Mouse (Mus musculus): ENCODE measurements around the gene Tnfsf14. TPM values are rescaled to one million over a fixed set of nuclear protein-coding genes. Genes with fewer than 3 reads are reported as not detected.

The Tnfsf14 gene
- 0.31 and 0.53 TPM in 2 replicates for polyA plus RNA-seq (2015; fragmentation: Nextera tagmentation; extraction: Ambion mirVana)

DNA sequence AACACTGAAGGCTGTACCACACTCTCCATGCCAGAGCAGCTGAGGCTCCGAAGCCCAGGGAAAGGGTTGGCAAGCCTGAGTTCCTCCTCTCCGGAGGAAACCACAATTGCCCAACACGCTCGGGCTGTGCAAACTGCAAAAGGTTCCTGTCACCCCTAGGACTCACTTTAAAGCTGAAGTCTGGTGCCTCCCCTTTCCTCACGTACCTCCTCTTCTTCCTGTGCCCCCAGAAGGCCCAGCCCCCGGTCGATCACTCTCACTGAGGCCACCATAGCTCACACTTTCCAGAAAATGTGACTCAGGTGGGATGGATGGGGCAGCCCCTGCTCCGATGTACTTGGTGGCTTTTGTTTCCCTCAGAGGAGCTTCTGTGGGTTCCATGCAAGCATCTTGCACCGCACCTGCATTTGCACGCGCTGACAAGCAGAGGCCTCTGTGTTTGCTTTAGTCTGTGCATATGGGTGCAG lies at the start of gene Tnfsf14:
Gene Tnfsf14 (minus strand): TSS at position 137 of the 467 bp plus-strand sequence.
- Histone ChIP-seq H3K9ac (ENCODE audit: low read length) (no peak within 1 kb of the TSS), H3K4me2 (ENCODE audit: low read depth, low read length) (no peak within 1 kb of the TSS), H3K4me1 (ENCODE audit: control insufficient read depth, insufficient read depth, low read length) (no peaks in the 10 kb centered on the region), H3K27me3 (ENCODE audit: control insufficient read depth, insufficient read depth, low read length) (no peaks in the 10 kb centered on the region), H3K4me3 (replicated peaks; ENCODE audit: low read length) (no peak within 1 kb of the TSS), H3K9me3 (replicated peaks; ENCODE audit: control insufficient read depth, low read length) (no peaks in the 10 kb centered on the region), H3K27ac (ENCODE audit: low read length) (no peak within 1 kb of the TSS), H3K36me3 (ENCODE audit: control insufficient read depth, insufficient read depth, low read length) (no peaks in the 10 kb centered on the region)
- 61% methylated on average over 11 of the region's 11 CpGs for WGBS
- no peak for ATAC-seq (ENCODE audit: insufficient read depth, low FRiP score)

DNA sequence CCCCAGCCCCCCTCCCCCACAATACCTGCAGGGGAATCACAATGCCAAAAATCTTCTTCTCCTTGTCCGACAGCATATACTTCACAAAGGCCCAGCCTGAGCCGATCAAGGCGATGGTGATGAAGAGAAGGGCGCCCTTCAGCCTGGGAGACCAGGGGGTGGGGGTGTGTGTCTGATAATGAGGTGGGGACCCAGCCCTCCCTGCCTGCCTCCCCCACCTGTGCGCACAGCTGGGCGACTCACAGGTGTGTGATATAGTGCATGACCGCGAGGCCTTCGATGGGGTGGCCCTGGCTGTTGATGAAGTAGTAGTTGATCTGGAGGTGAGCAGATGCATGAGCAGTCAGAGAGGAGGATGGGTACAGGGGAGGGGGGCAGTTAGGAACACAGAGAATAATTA lies 43.2 kb upstream of the Tnfsf14 start:
- WGBS = 93% methylated on average over 9 of the region's 9 CpGs
- H3K36me3 ChIP-seq (ENCODE audit: control insufficient read depth, insufficient read depth, low read length) = peaks cover 8% of the 10 kb centered on the region

DNA sequence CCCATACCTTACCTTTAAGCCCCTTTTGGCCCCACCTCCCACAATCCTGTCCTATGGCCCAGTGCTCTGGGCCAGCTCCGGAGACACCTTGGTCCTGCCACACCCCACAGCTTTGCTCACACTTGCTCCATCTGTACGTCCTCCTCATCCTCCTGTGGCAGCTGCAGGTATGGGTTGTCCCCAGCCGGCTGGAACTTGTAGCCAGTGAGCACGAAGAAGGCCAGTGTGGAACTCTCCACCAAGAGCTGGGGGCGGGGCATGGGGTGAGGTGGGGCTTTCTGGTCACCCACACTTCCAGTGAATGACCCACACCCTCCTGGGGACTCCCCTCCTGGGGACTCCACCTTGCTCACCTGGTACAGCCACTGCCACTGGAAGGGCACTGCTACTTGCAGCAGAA lies 41.8 kb upstream of the Tnfsf14 start:
- H3K9me3 ChIP-seq (replicated peaks; ENCODE audit: control insufficient read depth, low read length) = no peaks in the 10 kb centered on the region
- H3K4me1 ChIP-seq (ENCODE audit: control insufficient read depth, insufficient read depth, low read length) = peaks cover 5% of the 10 kb centered on the region; the same call in 1 of the 2 replicates
- no peak overlapping the region for H3K4me2 ChIP-seq (ENCODE audit: low read depth, low read length)
- no peak overlapping the region for H3K9ac ChIP-seq (ENCODE audit: low read length)
- H3K27me3 ChIP-seq (ENCODE audit: control insufficient read depth, insufficient read depth, low read length) = no peaks in the 10 kb centered on the region
- ATAC-seq (ENCODE audit: insufficient read depth, low FRiP score) = no peak
- H3K36me3 ChIP-seq (ENCODE audit: control insufficient read depth, insufficient read depth, low read length) = peaks cover 5% of the 10 kb centered on the region
- WGBS = 87% methylated on average over 5 of the region's 5 CpGs
- no peak overlapping the region for H3K27ac ChIP-seq (ENCODE audit: low read length)
- no peak overlapping the region for H3K4me3 ChIP-seq (replicated peaks; ENCODE audit: low read length)

More for the DNA sequence above, 43.2 kb upstream of the Tnfsf14 start:
- Histone ChIP-seq H3K27me3 (ENCODE audit: control insufficient read depth, insufficient read depth, low read length) (no peaks in the 10 kb centered on the region), H3K4me1 (ENCODE audit: control insufficient read depth, insufficient read depth, low read length) (peaks cover 3% of the 10 kb centered on the region; the same call in 1 of the 2 replicates), H3K9ac (ENCODE audit: low read length) (no peak overlapping the region), H3K9me3 (replicated peaks; ENCODE audit: control insufficient read depth, low read length) (no peaks in the 10 kb centered on the region), H3K4me3 (replicated peaks; ENCODE audit: low read length) (no peak overlapping the region), H3K27ac (ENCODE audit: low read length) (no peak overlapping the region), H3K4me2 (ENCODE audit: low read depth, low read length) (no peak overlapping the region)
- ATAC-seq (ENCODE audit: insufficient read depth, low FRiP score) = no peak

DNA sequence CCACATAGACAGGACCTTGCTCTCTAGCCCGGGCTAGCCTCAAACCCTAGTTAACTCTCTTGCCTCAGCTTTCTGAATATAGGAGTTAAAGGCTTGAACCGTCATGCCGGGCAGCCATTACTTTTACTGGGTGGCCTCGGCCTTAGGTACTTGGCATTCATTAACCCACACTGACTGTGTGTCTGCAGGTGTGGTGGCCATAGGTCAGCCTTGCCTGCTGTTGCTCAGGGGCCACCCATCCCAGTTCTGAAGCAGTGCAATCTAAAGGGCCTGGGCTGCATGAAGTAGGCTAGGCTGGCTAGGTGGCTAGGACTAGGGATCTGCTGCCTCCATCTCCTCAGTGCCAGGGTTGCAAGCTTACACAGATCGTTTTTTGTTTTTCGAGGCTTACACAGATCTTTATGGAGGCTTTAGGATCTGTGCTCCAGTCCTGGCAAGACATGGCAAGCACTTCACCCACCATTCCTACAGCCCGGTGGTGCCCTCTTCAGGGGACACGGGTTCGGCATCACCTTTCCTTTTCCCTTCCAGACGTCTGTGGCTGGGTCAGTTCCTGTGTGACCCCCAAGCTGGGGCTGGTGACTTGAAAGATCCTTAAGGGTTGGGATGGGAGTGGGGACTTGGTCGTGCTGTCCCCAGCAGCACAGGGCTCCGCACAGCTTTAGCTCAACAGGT lies 40.4 kb upstream of the Tnfsf14 start:
- no peak overlapping the region for H3K4me2 ChIP-seq (ENCODE audit: low read depth, low read length)
- no peak overlapping the region for H3K27ac ChIP-seq (ENCODE audit: low read length)
- ATAC-seq (ENCODE audit: insufficient read depth, low FRiP score) = no peak
- H3K9ac ChIP-seq (ENCODE audit: low read length) = no peak overlapping the region
- H3K27me3 ChIP-seq (ENCODE audit: control insufficient read depth, insufficient read depth, low read length) = no peaks in the 10 kb centered on the region
- WGBS = 80% methylated on average over 12 of the region's 12 CpGs
- peaks cover 8% of the 10 kb centered on the region; the same call in 1 of the 2 replicates for H3K4me1 ChIP-seq (ENCODE audit: control insufficient read depth, insufficient read depth, low read length)
- peaks cover 5% of the 10 kb centered on the region for H3K36me3 ChIP-seq (ENCODE audit: control insufficient read depth, insufficient read depth, low read length)
- H3K4me3 ChIP-seq (replicated peaks; ENCODE audit: low read length) = no peak overlapping the region; the same call in 1 of the 2 replicates
- no peaks in the 10 kb centered on the region for H3K9me3 ChIP-seq (replicated peaks; ENCODE audit: control insufficient read depth, low read length)

DNA sequence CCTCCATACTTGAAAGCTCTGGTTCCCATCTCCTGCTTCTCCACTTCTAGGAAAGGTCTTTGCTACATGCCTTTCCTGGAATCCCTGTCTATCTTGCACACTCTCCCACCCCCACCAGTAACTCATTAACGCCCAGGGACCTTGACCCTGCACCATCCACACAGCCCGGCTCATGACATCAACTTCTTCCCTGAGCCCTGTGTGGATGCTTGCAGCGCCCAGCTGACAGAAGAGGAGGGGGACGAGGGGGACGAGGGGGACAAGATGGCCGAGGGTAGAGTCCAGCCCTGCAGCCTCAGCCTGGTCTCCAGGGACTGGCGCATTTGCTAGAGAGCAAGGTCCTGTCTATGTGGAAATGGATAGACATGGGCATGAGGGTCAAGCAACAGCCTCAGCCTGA lies 39.1 kb upstream of the Tnfsf14 start:
- Histone ChIP-seq H3K36me3 (ENCODE audit: control insufficient read depth, insufficient read depth, low read length) (peaks cover 5% of the 10 kb centered on the region), H3K27ac (ENCODE audit: low read length) (no peak overlapping the region), H3K27me3 (ENCODE audit: control insufficient read depth, insufficient read depth, low read length) (no peaks in the 10 kb centered on the region), H3K4me2 (ENCODE audit: low read depth, low read length) (no peak overlapping the region), H3K4me1 (ENCODE audit: control insufficient read depth, insufficient read depth, low read length) (peaks cover 8% of the 10 kb centered on the region; the same call in 1 of the 2 replicates), H3K9ac (ENCODE audit: low read length) (no peak overlapping the region), H3K9me3 (replicated peaks; ENCODE audit: control insufficient read depth, low read length) (no peaks in the 10 kb centered on the region), H3K4me3 (replicated peaks; ENCODE audit: low read length) (no peak overlapping the region)
- 24% methylated on average over 7 of the region's 7 CpGs for WGBS
- ATAC-seq (ENCODE audit: insufficient read depth, low FRiP score) = peak; percentile 49; the same call in 1 of the 2 replicates

DNA sequence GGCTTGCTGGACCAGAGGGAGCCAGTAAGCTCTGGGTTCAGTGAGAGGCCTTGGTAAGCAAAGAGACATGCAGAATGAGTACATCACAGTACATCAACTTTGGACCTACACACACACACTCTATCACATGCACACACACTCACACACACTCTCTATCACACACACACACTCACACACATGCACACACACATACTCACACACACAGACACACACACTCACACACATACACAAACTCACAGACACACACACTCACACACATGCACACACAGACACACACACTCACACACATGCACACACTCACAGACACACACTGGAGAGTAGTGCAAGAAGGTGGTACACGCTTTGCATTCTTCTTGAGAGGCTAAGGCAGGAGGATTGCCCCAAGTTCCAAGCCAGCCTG lies 38.2 kb upstream of the Tnfsf14 start:
- Histone ChIP-seq H3K4me1 (ENCODE audit: control insufficient read depth, insufficient read depth, low read length) (peaks cover 8% of the 10 kb centered on the region; the same call in 1 of the 2 replicates), H3K9ac (ENCODE audit: low read length) (no peak overlapping the region), H3K36me3 (ENCODE audit: control insufficient read depth, insufficient read depth, low read length) (peaks cover 5% of the 10 kb centered on the region), H3K27ac (ENCODE audit: low read length) (no peak overlapping the region), H3K9me3 (replicated peaks; ENCODE audit: control insufficient read depth, low read length) (no peaks in the 10 kb centered on the region), H3K4me2 (ENCODE audit: low read depth, low read length) (no peak overlapping the region), H3K27me3 (ENCODE audit: control insufficient read depth, insufficient read depth, low read length) (no peaks in the 10 kb centered on the region), H3K4me3 (replicated peaks; ENCODE audit: low read length) (no peak overlapping the region)
- 90% methylated on average over 1 of the region's 1 CpGs for WGBS
- no peak for ATAC-seq (ENCODE audit: insufficient read depth, low FRiP score)

DNA sequence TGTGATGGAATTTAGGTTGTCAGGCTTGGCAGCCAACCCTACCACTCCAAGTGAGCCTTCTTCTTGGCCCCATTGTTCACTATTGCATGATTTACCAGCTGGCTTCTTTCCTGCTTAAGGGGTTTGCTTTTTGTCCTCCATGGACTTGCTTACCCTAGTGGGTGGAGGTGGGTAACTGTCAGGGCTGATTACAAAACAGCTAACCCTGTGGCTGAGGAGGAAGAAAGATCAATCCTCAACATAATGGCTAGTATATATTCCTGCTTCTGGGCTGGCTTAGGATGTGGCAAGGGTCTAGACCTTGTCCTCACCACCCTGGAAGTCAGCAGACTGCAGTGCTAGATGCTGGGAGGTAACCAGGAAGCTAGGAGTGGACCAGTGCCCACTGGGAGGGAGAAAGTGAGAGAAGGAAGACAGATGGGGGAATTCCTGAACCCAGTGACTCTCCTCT lies 37.4 kb upstream of the Tnfsf14 start:
- ATAC-seq (ENCODE audit: insufficient read depth, low FRiP score) = peak; percentile 14; the same call in 1 of the 2 replicates
- no peak overlapping the region for H3K4me2 ChIP-seq (ENCODE audit: low read depth, low read length)
- peaks cover 5% of the 10 kb centered on the region for H3K36me3 ChIP-seq (ENCODE audit: control insufficient read depth, insufficient read depth, low read length)
- H3K4me1 ChIP-seq (ENCODE audit: control insufficient read depth, insufficient read depth, low read length) = peaks cover 8% of the 10 kb centered on the region; the same call in 1 of the 2 replicates
- H3K27ac ChIP-seq (ENCODE audit: low read length) = peak overlapping the region; percentile 4; the same call in 1 of the 2 replicates
- no peak overlapping the region for H3K4me3 ChIP-seq (replicated peaks; ENCODE audit: low read length)
- H3K9ac ChIP-seq (ENCODE audit: low read length) = no peak overlapping the region
- H3K9me3 ChIP-seq (replicated peaks; ENCODE audit: control insufficient read depth, low read length) = no peaks in the 10 kb centered on the region
- no peaks in the 10 kb centered on the region for H3K27me3 ChIP-seq (ENCODE audit: control insufficient read depth, insufficient read depth, low read length)

DNA sequence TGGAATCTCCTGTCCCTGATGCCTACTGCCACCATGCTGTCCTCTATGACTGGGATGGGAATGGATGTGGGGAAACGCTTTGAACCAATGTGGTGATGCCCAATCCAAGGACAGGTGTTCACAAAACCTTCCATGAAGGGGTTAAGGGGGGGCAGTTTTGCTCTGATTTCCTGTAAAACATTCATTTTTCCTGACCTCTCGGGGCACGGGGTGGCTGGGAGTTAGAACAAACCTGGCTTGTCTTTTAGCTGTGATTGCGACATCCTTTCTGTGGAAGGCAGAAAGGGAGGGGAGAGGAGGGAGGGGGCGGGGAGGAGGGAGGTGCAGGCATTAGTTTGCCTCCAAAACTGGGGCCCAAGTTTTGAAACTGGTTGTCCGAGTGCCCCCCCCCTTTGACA lies 36.8 kb upstream of the Tnfsf14 start:
- no peak for ATAC-seq (ENCODE audit: insufficient read depth, low FRiP score)
- WGBS = 36% methylated on average over 6 of the region's 6 CpGs
- Histone ChIP-seq H3K9me3 (replicated peaks; ENCODE audit: control insufficient read depth, low read length) (no peaks in the 10 kb centered on the region), H3K27me3 (ENCODE audit: control insufficient read depth, insufficient read depth, low read length) (no peaks in the 10 kb centered on the region), H3K27ac (ENCODE audit: low read length) (no peak overlapping the region), H3K4me3 (replicated peaks; ENCODE audit: low read length) (no peak overlapping the region), H3K36me3 (ENCODE audit: control insufficient read depth, insufficient read depth, low read length) (peaks cover 5% of the 10 kb centered on the region), H3K4me1 (ENCODE audit: control insufficient read depth, insufficient read depth, low read length) (peaks cover 8% of the 10 kb centered on the region; the same call in 1 of the 2 replicates), H3K4me2 (ENCODE audit: low read depth, low read length) (no peak overlapping the region), H3K9ac (ENCODE audit: low read length) (no peak overlapping the region)

DNA sequence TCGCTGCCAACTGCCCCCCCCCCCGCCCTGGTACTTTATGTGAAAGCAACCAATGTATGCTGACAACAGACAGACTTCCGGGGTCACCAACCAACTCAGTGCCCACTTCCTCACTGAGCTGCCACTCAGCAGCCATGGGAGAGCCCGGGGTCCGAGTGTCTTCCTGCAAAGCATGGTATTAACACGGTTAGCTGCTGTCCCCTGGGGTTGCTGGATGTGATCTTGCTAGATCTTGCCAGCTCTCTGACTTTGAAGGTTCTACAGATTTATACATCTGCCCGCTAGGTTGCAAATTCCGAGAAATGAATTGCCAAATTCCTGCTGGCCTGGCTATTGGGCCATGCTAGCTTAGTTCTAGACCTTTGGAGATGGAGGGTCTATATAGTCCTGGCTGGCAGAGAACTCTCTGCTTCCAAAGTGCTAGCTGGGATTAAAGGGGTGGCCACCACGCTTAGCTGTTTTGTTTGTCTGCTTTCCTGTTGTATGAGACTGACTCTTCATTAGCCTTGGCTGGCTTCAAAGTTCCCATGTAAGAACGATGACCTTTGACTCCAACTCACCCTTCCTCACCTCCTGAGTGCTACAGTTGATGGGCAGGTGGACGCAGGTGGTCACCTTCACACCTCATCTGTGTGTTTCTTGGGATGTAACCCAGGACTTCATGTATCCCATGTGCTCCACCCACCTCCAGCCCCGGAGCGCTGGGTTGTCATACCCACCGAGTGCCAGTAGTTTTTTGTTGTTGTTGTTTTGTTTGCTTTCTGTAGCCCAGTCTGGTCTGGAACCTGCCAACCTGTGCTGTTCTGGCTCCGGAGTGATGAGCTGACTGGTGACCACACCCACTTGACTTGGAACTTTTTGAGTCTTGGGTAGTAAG lies 36.1 kb upstream of the Tnfsf14 start:
- no peaks in the 10 kb centered on the region for H3K27me3 ChIP-seq (ENCODE audit: control insufficient read depth, insufficient read depth, low read length)
- ATAC-seq (ENCODE audit: insufficient read depth, low FRiP score) = no peak
- WGBS = 72% methylated on average over 15 of the region's 15 CpGs
- no peak overlapping the region for H3K27ac ChIP-seq (ENCODE audit: low read length)
- no peak overlapping the region for H3K4me2 ChIP-seq (ENCODE audit: low read depth, low read length)
- no peak overlapping the region for H3K4me3 ChIP-seq (replicated peaks; ENCODE audit: low read length)
- H3K9ac ChIP-seq (ENCODE audit: low read length) = no peak overlapping the region
- H3K36me3 ChIP-seq (ENCODE audit: control insufficient read depth, insufficient read depth, low read length) = peaks cover 5% of the 10 kb centered on the region
- no peaks in the 10 kb centered on the region for H3K9me3 ChIP-seq (replicated peaks; ENCODE audit: control insufficient read depth, low read length)
- H3K4me1 ChIP-seq (ENCODE audit: control insufficient read depth, insufficient read depth, low read length) = peaks cover 8% of the 10 kb centered on the region; the same call in 1 of the 2 replicates
